Mouse (Mus musculus): ENCODE results near the gene Rdm1. TPM values are rescaled to one million over a fixed set of nuclear protein-coding genes. Genes with fewer than 3 reads are reported as not detected.

Rdm1 gene
- polyA plus RNA-seq, 1 experiment: 18.1 TPM

DNA sequence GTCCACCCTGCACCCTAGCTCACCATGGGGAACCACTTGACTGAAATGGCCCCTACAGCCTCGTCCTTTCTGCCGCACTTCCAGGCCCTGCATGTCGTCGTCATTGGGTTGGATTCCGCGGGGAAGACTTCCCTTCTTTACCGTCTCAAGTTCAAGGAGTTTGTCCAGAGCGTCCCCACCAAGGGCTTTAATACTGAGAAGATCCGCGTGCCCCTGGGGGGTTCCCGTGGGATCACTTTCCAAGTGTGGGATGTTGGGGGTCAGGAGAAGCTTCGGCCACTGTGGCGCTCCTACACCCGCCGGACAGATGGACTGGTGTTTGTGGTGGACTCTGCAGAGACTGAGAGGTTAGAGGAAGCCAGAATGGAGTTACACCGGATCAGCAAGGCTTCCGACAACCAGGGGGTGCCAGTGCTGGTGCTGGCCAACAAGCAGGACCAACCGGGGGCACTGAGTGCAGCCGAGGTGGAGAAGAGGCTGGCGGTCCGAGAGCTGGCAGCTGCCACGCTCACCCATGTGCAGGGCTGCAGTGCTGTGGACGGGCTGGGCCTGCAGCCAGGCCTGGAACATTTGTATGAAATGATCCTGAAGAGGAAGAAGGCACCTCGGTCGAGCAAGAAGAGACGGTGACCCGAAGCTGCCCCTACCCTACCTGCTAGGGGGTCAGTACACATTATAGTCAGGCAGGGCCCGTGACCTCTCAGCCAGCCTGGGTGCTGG lies 39.8 kb downstream of the Rdm1 start:
- TF ChIP-seq CTCF (IDR thresholded peaks at IDR 0.05; ENCODE audit: borderline replicate concordance, insufficient read depth, low read length) (no peak), POLR2A (IDR thresholded peaks at IDR 0.05; ENCODE audit: low read depth, low read length) (no peak)
- Histone ChIP-seq H3K4me1 (ENCODE audit: control insufficient read depth, insufficient read depth, low read length) (no peaks in the 10 kb centered on the region), H3K27ac (ENCODE audit: insufficient read depth, low read length) (no peak overlapping the region), H3K4me3 (ENCODE audit: insufficient read depth, low read length) (no peak overlapping the region)

- TF ChIP-seq CTCF (IDR thresholded peaks at IDR 0.05; ENCODE audit: borderline replicate concordance, insufficient read depth, low read length): no peak
- TF ChIP-seq POLR2A (IDR thresholded peaks at IDR 0.05; ENCODE audit: low read depth, low read length): no peak
- Histone ChIP-seq H3K4me1 (ENCODE audit: control insufficient read depth, insufficient read depth, low read length) (no peaks in the 10 kb centered on the region), H3K4me3 (ENCODE audit: insufficient read depth, low read length) (no peak overlapping the region), H3K27ac (ENCODE audit: insufficient read depth, low read length) (no peak overlapping the region)
Measured at GRCm38 (mm10) chr11:101667871-101668532, 41.0 kb downstream of the Rdm1 start.

DNA sequence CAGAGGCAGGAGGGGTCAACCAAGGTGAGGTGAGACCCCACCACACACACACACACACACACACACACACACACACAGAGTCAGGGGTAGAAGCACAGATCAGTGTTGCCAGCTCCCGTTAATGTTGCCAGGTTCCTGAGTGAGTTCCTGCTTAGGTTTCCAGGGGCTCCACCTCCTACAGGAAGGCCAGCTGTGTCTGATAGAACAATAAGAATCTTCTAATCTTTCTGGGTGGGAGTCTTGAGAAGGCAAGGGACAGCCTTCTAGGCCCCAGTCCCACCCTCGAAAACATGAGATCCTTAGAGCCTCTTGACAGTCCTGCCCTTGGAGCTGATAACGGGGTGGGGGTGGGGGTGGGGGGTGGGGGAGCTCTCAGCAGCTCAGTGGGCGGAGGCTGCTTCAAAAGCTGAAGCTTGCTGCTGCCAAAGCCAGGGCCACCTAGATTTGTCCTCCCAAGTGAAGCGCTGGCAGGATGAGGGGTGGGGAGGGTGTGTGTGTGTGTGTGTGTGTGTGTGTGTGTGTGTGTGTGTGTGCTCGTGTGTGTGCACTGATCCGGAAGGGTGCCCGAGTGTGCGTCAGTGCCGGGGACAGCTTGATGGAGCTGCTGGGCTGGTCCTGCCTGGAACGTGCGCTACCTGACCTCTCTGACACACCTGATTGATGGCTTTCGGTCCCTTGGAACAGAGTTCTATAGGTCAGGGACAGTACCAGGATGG lies 41.7 kb downstream of the Rdm1 start:
- no peak for TF ChIP-seq CTCF (IDR thresholded peaks at IDR 0.05; ENCODE audit: borderline replicate concordance, insufficient read depth, low read length)
- TF ChIP-seq POLR2A (IDR thresholded peaks at IDR 0.05; ENCODE audit: low read depth, low read length): no peak
- Histone ChIP-seq H3K4me3 (ENCODE audit: insufficient read depth, low read length) (no peak overlapping the region), H3K4me1 (ENCODE audit: control insufficient read depth, insufficient read depth, low read length) (no peaks in the 10 kb centered on the region), H3K27ac (ENCODE audit: insufficient read depth, low read length) (no peak overlapping the region)

DNA sequence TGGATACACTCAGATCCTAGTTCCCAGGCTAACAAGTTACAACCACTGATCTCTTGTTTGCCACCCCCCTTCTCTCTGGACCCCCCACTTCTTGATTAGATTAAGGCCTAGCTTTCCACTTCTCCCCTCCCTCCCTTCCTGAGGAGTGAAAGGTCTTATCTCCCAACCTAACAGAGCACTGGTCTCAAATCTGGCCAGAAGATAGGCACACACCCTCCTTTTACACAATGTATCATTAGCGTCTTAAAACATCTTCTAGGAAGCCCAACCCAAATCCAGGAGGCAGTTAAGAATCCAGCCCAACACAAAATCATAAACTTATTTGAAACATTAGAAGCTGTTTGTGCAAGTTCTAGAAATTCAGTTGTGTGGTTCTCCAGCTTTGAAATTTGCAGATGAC lies 43.3 kb downstream of the Rdm1 start:
- no peak overlapping the region for H3K4me3 ChIP-seq (ENCODE audit: insufficient read depth, low read length)
- H3K27ac ChIP-seq (ENCODE audit: insufficient read depth, low read length): no peak overlapping the region
- H3K4me1 ChIP-seq (ENCODE audit: control insufficient read depth, insufficient read depth, low read length): no peaks in the 10 kb centered on the region
- no peak for TF ChIP-seq CTCF (IDR thresholded peaks at IDR 0.05; ENCODE audit: borderline replicate concordance, insufficient read depth, low read length)
- TF ChIP-seq POLR2A (IDR thresholded peaks at IDR 0.05; ENCODE audit: low read depth, low read length): no peak

DNA sequence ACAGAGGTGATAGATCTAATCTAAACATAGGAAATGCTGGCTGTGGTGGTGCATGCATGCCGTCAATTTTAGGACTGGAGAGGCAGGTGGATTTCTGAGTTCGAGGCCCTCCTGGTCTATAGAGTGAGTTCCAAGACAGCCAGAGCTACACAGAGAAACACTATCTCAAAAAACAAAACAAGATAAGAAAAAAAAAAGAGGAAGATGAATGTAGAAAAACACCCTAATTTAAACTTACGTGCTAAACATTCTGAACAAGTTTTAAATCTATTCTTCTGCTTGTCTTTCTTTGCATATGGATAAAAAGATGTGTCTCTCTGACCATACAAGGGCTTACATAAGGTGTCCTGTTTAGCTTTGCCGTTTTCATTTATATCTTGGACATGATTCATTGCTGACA lies 44.3 kb downstream of the Rdm1 start:
- no peak for TF ChIP-seq POLR2A (IDR thresholded peaks at IDR 0.05; ENCODE audit: low read depth, low read length)
- TF ChIP-seq CTCF (IDR thresholded peaks at IDR 0.05; ENCODE audit: borderline replicate concordance, insufficient read depth, low read length): no peak
- no peak overlapping the region for H3K27ac ChIP-seq (ENCODE audit: insufficient read depth, low read length)
- no peak overlapping the region for H3K4me3 ChIP-seq (ENCODE audit: insufficient read depth, low read length)
- no peaks in the 10 kb centered on the region for H3K4me1 ChIP-seq (ENCODE audit: control insufficient read depth, insufficient read depth, low read length)

DNA sequence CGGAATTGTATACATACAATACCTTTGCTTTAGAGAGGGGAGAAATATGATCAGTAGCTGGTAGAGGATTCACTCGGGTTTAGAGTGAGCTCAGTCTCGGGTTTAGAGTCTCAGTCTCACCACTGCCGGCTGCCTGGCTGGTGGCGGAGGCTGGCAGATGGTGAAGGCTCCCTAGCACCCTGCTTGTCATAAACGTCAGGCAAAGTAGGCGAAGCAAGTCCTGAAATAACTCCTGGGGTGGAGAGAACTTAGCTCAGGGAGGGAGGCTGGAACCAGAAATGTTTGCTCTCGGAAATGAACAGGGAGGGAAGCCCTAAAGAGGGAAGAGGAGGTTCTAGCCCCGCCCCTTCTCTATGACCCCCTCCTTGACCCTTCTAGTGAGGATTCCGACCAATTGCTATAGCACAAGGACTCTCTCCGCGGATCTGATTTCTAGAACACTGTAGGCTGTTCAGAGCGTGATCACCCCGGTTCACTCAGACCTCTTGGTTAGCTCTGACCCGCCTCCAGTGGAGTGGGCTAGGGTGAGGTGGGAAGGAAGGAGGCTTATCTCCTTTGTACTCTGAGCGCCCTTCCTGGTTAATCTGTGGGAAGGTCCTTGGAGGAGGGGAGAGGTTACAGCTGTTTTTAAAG lies 46.1 kb downstream of the Rdm1 start:
- Histone ChIP-seq H3K4me1 (ENCODE audit: control insufficient read depth, insufficient read depth, low read length) (no peaks in the 10 kb centered on the region), H3K4me3 (ENCODE audit: insufficient read depth, low read length) (no peak overlapping the region), H3K27ac (ENCODE audit: insufficient read depth, low read length) (no peak overlapping the region)
- TF ChIP-seq POLR2A (IDR thresholded peaks at IDR 0.05; ENCODE audit: low read depth, low read length): no peak
- no peak for TF ChIP-seq CTCF (IDR thresholded peaks at IDR 0.05; ENCODE audit: borderline replicate concordance, insufficient read depth, low read length)

- TF ChIP-seq POLR2A (IDR thresholded peaks at IDR 0.05; ENCODE audit: low read depth, low read length) (no peak), CTCF (IDR thresholded peaks at IDR 0.05; ENCODE audit: borderline replicate concordance, insufficient read depth, low read length) (no peak)
- Histone ChIP-seq H3K27ac (ENCODE audit: insufficient read depth, low read length) (no peak overlapping the region), H3K4me1 (ENCODE audit: control insufficient read depth, insufficient read depth, low read length) (no peaks in the 10 kb centered on the region), H3K4me3 (ENCODE audit: insufficient read depth, low read length) (no peak overlapping the region)
Measured at GRCm38 (mm10) chr11:101674106-101674505, 47.1 kb downstream of the Rdm1 start.

DNA sequence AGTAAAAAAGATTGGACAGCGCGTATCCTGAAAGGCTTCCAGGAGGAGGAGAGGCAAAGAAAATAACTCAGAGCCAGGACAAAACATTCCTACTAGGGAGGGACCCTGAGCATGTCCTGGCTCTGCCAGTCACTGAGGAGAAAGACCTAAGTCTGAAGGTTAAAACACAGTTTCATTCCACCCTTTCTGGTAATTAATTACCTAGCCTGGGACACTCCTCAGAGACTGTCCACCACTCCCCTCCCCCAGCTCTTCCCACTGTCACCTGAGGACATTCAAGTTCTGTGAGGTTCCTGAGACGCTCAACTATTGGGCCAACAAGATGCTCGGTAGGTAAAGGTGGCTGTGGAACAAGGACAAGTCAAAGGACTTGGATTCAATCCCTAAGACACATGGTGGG lies 48.4 kb downstream of the Rdm1 start:
- Histone ChIP-seq H3K27ac (ENCODE audit: insufficient read depth, low read length) (no peak overlapping the region), H3K4me3 (ENCODE audit: insufficient read depth, low read length) (no peak overlapping the region), H3K4me1 (ENCODE audit: control insufficient read depth, insufficient read depth, low read length) (no peaks in the 10 kb centered on the region)
- TF ChIP-seq CTCF (IDR thresholded peaks at IDR 0.05; ENCODE audit: borderline replicate concordance, insufficient read depth, low read length) (no peak), POLR2A (IDR thresholded peaks at IDR 0.05; ENCODE audit: low read depth, low read length) (no peak)

- Histone ChIP-seq H3K4me3 (ENCODE audit: insufficient read depth, low read length) (no peak overlapping the region), H3K4me1 (ENCODE audit: control insufficient read depth, insufficient read depth, low read length) (no peaks in the 10 kb centered on the region), H3K27ac (ENCODE audit: insufficient read depth, low read length) (no peak overlapping the region)
- TF ChIP-seq POLR2A (IDR thresholded peaks at IDR 0.05; ENCODE audit: low read depth, low read length) (no peak), CTCF (IDR thresholded peaks at IDR 0.05; ENCODE audit: borderline replicate concordance, insufficient read depth, low read length) (no peak)
Measured at GRCm38 (mm10) chr11:101677655-101678054, 50.7 kb downstream of the Rdm1 start.
